Mouse (Mus musculus) kidney, adult 8-10 months (tissue): ENCODE measurements around the gene Olfr250.
"Not testable (repeated sequence)": the region's sequence is repeated elsewhere in the genome, so short reads cannot be mapped to it uniquely, and the experiment has no call there.

ENCODE experiments used
- DNase-seq, 2 experiments: peaks; one replicate each; pipeline ENCODE4 v3.0.0; 2022

Olfr250 gene

GRCm38 (mm10) chr9:38366596-38366995 lies at the start of gene Olfr250:
TSS of gene Olfr250 (plus strand) at chr9:38366896.
- no peak for DNase-seq

DNA sequence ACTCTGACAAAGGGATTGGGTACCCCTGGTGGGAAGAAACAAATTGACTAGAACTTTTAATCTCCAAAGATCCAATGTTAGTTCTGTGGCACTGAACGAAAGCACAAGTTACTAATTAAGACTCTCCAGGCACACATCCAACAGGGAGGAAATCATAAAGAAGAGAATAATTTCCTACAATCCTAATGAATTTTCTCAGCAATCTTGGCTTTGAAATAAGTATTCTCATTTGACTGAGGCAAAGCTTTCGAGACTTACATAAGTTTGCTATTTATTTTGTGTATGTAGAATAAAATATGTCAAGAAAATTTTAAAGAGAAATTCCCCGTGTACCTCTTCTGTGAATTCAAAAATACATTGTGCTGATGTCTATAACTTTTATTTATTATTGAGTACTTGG lies 37.9 kb upstream of the Olfr250 start, which contains the start of gene Olfr25:
TSS of gene Olfr25 (plus strand) at position 301 of the 400 bp plus-strand sequence.
- DNase-seq = no peak

- DNase-seq = no peak
These were observed 18.6 kb upstream of the Olfr250 start, which contains the start of gene Olfr898 for GRCm38 (mm10) chr9:38348111-38348510. TSS of gene Olfr898 (plus strand) at chr9:38348411.

DNA sequence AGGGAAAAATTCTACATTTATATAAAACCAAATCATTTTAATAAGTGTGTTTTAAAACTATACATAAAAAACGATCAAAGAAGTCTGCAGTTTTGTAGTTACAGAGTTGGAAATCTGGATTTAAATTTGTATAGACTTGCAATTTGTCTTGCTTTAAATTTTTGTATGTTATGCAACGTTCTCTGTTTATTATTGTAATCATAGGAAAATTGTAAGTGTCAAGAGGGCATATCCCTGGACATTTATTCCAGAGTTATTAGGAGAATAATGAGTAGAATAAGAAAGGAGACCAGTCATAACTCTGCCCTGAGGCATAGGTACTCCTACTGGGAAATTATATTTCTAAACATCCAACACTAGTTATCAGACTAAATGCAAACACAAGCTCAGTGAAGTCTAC lies 10.1 kb downstream of the Olfr250 start, which contains the start of gene Olfr251:
TSS of gene Olfr251 (plus strand) at position 301 of the 400 bp plus-strand sequence.
- no peak for DNase-seq

DNA sequence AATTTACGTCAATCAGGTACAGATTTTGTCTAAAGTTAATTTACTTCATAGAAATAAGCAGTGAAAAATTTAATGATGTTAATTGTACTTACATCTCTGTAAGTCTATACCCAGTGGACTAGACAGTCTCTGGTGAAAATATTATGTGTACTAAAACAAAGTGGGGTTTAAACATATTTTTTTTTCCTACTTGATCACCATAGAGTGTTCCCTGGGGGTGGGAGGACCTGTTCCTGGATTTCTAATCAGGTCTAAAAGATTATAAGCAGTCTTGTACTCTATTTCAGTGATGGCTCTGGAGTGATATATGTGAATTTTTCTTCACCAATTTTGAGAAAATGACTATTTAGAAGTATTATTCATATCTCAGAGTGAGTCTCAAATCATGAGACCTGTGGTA lies 34.7 kb downstream of the Olfr250 start, which contains the start of gene Olfr147:
TSS of gene Olfr147 (plus strand) at position 301 of the 400 bp plus-strand sequence.
- DNase-seq = no peak

- not testable (repeated sequence) for DNase-seq
These were observed 40.8 kb downstream of the Olfr250 start for GRCm38 (mm10) chr9:38407502-38407901.

DNA sequence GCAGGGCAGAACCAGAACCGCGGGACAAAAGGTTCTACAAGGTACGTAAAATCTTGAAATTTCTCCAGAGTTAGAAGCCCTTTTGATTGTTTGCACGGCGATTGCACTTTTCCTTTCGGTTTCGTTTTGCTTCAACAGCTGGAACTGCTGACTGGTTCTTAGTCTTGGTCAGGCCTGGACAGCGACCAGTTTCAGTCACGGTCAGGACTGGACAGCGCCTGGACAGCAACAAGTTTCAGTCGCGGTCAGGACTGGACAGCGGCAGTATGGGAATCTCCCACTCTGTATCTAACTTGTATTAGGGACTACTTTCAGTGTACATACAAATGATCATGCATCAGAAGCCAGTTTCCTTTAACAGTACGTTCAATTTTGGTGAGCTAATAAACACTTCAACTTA lies 46.8 kb downstream of the Olfr250 start:
- not testable (repeated sequence) for DNase-seq
